Mouse (Mus musculus): Measurements from ENCODE around the gene Jmjd7.

Jmjd7 gene

GRCm38 (mm10) chr2:120058818-120059217, 31.5 kb downstream of the Jmjd7 start:
- DNase-seq (ENCODE audit: low read depth, low spot score): no peak

DNA sequence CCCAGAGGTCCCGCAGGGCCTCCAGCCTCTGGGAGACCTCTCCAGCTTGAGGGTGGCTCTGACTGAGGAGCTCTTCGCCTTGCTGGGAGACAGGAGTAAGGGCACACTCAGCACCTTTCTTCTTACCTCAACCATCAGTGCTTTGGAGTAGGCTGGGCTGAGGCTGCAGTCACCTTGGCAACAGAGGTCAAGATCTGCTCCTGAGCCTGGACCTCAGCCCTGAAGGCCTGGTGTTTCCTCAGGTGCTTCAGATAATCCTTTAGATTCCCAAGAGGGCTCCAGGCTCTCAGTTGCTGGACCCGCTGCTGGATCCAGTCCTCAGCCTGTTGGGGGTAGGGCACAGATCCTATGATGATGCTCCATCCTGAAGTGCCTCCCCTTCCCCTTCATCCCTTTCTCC, 32.2 kb downstream of the Jmjd7 start:
- no peak for DNase-seq (ENCODE audit: low read depth, low spot score)

GRCm38 (mm10) chr2:120060190-120060589, 32.9 kb downstream of the Jmjd7 start:
- DNase-seq (ENCODE audit: low read depth, low spot score): no peak

DNA sequence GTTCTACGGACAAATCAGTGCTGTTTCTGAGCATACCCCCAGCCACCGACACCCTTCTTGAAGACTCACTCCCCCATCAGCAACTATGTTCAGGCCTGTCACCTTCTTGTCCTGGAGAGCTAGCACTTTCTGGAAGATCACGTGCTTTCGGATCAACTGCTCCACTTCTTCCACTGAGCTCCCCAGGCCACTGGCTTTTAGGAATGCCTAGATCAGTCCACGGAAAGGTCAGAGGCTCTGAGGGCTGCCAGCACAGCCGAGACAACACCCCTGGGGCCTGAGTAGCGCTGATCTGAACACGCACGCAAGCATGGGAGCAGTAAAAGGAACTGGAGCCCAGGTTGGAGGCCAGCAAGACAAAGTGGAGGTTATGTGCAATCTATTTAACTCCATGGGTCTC, 33.4 kb downstream of the Jmjd7 start:
- DNase-seq (ENCODE audit: low read depth, low spot score): no peak

DNA sequence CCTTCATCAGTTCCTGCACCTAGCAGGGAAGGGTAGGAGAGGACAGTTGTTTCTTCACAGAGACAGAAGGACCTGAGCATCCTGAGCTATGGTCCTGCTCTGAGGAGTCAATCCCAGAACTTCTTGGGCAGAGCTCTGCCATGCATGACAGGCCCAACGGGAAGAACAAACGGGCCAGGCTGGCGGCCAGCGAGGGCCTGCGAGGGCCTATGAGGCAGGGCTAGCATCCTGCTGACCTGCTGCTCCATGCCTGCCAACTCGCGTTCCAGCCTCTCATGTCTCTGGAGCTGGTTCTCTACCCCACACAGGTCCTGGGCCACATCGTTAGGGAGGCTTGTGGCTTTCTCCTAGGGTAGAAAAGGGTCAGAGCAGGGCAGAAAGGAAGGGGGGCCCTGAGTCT, 35.0 kb downstream of the Jmjd7 start:
- no peak for DNase-seq (ENCODE audit: low read depth, low spot score)

GRCm38 (mm10) chr2:120064639-120065038, 37.4 kb downstream of the Jmjd7 start:
- DNase-seq (ENCODE audit: low read depth, low spot score): peak; percentile 55

- DNase-seq (ENCODE audit: low read depth, low spot score): no peak
Observed at GRCm38 (mm10) chr2:120065243-120065642, 38.0 kb downstream of the Jmjd7 start.

- DNase-seq (ENCODE audit: low read depth, low spot score): no peak
Observed at GRCm38 (mm10) chr2:120066224-120066623, 38.9 kb downstream of the Jmjd7 start.

DNA sequence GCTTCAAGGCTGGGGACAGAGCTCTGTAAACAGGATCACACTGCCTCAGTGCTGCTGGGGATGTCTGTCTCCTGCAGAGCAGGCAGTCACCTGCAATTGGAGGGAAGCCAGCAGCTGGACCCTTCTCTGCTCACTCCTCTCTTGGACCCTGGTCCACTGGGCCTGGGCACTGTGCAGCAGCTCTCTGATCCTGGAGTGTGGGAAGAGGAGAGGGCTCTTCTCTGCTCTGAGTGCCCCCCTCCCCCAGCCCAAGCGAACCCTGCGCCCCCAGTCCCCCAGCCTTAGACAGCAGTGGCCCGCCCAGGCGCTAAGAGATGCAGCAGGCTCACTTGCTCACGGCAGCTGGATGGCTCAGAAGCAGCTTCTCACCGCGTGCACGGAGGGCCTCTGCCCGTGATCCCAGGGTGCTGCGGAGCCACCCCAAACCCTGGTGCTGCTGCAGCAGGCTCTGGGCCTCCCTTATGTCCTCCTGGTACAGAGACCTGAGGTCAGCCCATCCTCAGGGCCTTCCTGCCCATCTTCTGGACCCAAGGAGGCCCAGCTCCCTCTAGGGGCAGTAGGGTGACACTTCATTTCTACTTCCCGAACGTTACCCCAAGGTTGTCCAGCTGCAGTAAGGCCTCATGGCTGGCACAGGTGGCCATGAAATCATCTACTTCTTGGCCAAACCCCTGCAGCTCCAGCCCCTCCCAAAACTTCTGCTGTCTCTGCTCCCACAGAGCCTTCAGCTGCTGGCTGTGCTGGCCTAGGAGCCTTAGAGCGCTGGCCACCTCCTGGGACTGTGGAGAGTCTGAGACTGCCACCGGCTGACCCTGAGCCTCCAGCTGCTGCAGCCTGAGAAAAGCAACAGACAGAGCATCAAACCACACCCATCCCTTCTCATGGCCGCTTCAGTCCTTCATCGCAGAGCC, 41.5 kb downstream of the Jmjd7 start:
- peak; percentile 32 for DNase-seq (ENCODE audit: low read depth, low spot score)

DNA sequence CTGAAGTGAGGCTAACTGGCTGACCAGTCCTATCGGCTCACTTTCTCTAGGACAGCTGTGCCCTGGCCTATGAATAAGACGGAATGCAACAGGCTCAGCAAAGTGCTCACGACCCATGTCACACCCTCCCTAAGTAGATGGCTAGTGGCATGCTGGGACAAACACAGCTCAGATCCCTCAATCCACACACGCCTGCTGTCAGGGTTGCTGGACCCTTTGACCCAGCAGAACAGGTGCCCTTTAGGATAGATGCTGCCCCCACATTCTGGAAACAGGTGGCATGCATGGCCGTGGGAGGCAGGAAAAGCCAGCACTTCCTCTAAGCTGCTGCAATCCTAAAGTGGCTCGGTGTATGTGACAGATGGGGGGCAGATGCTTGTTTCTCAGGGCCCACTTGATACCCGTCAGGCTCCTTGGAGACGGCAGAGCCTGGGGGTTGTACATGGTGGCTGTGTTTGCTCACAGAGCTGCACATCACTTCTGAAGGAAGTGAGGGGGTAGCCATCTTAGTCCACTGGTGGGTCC, 42.2 kb downstream of the Jmjd7 start:
- no peak for DNase-seq (ENCODE audit: low read depth, low spot score)

DNA sequence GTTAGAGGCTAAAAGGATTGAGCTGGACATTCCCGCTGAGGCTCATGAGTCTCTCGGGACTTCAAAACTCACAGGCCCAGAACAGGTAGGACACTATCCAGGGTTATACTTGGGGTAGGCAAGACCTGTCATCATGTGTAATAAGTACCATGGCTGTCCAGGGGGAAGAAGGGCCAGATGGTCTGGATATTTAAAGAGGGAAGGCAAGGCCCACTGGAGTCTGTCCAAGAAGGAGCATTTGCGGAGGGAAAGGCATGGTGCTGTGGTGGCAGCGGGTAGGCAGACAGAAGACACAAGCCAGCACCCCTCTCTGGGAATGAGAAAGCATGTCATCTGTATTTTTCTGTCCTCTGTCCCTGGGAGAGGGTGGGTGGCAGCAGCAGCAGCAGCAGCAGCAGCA, 46.8 kb downstream of the Jmjd7 start:
- DNase-seq (ENCODE audit: low read depth, low spot score): no peak

DNA sequence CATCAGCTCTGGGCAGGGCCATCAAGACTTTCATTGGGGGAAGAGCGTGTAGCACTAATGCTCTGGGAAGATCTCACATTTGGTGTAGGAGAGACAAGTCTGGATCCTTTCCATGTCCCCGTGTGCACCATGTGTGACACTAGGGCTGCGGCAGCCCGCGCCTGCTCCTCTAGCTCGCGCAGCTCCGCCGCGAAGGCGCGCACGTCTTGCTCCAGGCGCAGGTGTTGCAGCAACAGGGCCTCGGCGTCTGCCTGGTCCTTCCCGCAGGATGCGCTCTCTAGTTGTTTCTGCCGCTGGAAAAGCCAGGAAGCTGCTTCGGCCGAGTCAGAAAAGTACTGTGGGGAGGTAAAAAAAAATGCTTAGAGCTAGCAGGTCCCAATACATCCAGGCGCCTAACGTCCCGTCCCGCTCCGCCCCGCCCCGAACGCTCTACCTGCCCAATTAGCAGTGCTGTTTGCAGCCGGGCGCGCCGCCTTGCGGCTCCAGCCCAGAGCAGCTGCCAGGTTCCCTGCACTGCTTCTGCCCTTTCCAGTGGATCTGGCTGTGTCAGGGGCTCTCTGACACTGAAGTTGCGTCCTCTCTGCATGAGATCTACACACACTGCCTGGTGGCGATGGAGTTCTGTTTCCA, 48.9 kb downstream of the Jmjd7 start:
- DNase-seq (ENCODE audit: low read depth, low spot score): peak; percentile 79
